Mouse (Mus musculus) Muller cell, postnatal 12 days (primary cell): ENCODE data around the gene Abca1.

Experiments
- DNase-seq: peaks from one replicate; pipeline ENCODE4 v3.0.0-alpha.2; 2015; ENCODE audit errors: inconsistent ontology term

Abca1 gene

DNA sequence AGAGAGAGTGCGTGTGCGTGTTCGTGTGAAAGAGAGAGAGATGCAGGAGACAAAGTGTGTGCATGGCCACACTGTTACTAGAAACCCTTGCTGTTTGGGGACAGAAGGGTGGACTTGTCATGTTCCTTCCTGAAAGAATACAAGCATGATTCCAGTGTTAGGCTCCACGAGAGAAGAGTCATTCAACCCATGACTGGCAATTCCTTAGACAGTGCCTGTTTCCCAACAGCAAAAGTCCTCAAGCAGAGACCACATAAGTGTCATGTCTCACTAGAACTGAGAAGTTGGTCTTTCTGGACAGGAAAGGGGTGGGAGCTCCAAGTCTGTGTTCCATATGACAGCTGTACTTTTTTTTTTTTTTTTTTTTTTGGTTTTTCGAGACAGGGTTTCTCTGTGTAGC, 10.1 kb downstream of the Abca1 start:
- no peak for DNase-seq

DNA sequence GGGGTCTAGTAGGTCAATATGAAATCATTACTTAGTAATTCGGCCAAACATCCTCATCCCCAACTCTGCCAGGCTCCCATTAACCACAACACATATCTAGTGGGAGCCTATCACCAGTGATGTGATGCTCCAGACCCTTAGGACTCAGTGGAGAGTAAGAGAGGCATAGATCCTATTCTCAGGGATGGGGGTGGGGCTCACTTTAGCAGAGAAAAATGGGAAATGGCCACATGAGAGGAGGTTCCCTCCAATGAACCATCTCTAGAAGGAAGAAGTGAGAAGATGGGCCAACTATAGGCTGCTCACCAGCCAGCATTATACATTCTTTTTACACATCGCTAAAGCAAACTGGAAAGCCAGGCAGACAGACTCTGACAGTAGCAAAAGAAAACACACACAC, 10.9 kb downstream of the Abca1 start:
- no peak for DNase-seq

GRCm38 (mm10) chr4:53147454-53147853, 12.2 kb downstream of the Abca1 start:
- peak; percentile 43 for DNase-seq

DNA sequence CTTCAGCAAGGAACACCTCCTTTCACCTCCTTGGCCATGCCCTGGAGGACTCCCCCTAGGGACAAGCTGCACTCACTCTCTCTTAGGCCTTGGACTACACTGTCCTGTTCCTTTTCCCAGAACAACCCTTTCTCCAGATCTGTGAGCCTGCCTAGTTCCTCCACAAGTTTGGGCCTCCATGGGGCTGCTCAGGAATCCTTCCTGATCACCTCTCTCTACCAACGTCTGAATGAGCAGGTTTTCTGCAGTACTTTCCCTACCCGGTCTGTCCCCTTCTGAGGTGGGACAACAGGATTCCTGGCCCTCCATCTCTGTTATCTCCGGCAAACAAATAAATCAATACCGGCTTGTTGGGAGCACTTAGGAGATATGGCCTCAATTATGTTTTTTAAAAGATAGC, 12.6 kb downstream of the Abca1 start:
- DNase-seq: no peak

DNA sequence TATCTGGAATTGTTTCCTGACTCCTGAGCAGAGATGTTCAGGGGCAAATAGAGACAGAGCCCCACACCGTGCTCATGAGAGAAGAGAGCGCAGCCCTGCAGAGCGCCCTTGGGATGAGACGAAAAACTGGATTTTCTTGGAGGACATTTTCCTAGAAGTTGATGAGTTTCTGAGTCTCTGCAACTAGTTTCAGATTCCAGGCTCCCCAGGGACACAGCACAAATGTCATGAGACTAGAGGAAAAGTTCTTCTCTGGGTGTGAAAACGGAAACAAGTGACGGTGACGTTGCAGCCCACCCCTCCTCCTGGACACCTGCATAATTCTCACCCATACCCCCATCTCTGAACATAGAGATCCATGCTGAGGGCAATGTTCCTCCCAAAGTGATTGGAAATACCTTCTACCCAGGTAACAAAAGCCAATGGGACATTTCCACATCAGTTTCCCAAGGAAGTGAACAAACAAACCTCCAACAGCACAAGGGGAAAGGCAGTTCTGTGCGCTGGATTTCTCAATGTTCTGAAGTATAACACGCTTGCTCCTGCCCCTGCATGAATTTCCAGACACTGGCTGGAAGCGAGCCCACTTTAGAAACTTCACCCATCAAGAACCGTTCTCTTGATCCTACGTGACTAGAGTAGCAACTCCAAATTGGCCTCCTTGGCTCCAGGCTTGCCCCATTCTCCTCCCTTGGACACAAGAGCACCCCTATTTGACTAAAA, 13.3 kb downstream of the Abca1 start:
- DNase-seq: no peak

GRCm38 (mm10) chr4:53145434-53146168, 14.1 kb downstream of the Abca1 start:
- no peak for DNase-seq

GRCm38 (mm10) chr4:53144571-53144970, 15.1 kb downstream of the Abca1 start:
- no peak for DNase-seq

- no peak for DNase-seq
These were observed 15.7 kb downstream of the Abca1 start for GRCm38 (mm10) chr4:53144021-53144420.

GRCm38 (mm10) chr4:53140678-53141077, 19.0 kb downstream of the Abca1 start:
- no peak for DNase-seq

- no peak for DNase-seq
These were observed 20.2 kb downstream of the Abca1 start for GRCm38 (mm10) chr4:53139495-53139894.

DNA sequence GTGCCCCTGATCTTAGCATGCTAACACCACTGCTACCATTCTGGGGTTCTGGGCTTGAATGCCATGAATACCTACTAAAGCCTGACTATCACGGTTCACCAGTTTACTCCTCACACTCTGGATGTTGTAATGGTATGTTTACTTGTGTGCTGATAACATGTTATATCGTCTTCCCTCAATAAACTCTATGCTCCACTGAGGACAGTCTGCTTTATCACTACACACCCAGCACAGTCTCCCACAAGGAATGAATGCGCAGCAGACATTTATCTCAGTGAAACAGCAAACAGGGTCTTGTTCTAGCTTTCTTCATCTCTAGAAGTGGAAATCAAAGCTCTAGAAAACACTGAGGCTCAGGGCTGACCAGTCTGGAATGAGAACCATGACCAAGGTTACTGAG, 20.7 kb downstream of the Abca1 start:
- no peak for DNase-seq

DNA sequence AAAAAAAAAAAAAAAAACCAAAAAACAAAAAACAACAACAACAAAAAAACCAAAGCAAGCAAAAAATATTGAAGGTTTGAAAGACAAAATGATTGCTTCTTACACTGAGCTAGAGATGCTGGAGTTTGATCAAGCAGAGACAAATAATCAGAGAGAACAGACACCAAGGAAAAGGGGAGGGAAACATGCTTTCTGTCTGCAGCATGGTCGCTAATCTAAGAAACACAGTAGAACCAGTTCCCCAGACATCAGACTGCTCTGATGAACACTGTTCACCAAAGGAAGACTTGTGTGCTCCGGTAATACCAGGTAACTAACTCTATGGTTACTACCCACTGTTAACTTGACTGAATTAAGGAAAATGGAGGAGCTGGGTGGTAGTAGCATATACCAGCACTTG, 22.6 kb downstream of the Abca1 start:
- DNase-seq: no peak

DNA sequence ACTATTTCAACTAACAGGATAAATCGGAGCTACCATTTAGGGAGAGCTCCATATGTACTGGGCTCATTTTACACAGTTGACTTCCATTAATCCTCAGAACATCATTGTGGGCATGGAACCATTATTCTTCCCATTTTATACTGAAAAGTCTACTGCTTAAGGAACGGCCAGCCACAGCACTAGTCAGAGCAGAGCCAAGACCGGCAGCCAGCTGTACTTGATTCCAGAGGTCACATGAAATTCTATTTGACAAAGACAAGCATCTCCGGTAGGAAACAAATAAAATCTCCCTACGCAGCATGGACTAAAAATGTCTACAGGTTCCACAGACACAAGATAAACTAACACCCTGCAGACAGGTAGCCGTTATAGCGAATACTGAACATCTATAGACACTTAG, 24.9 kb downstream of the Abca1 start:
- no peak for DNase-seq

GRCm38 (mm10) chr4:53133995-53134394, 25.7 kb downstream of the Abca1 start:
- no peak for DNase-seq

DNA sequence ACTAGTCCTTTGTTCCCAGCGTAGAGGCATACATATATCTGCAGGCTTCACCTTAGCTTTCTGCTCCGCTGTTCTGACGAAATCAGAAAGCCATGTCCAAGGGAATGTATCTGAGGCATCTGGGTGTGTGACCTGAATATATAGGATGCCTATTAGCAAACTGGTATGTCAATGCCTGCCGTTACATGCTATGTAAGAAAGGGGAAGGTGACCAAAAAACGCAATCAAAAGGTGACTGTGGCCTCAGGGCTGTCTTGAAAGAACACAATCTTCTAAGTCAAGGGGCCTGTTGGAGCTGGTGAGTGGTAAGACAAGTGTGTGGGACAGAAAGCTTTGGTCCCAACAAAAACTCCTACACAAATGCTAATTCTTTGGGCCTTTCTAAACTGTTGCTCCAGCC, 28.2 kb downstream of the Abca1 start:
- no peak for DNase-seq

- no peak for DNase-seq
These were observed 28.8 kb downstream of the Abca1 start for GRCm38 (mm10) chr4:53130622-53131517.

- no peak for DNase-seq
These were observed 29.9 kb downstream of the Abca1 start for GRCm38 (mm10) chr4:53129716-53130301.

DNA sequence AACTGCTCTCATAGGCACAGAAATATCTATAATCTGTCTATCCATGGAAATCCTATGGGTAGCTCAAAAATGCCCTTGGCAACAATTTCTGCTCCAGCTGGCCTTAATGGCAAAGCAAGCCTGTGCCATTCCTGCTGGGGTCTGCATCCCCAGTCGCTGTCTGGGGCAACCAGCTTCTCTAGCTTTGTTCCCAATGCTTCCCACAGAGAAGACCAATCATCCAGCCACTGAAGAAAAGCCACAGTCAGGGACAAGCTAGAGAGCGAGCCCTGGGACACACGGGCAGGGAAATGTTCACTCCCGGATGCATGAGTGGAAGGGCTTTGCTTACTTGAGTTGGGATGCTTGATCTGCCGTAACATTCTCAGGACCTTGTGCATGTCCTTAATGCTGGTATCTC, 32.4 kb downstream of the Abca1 start:
- DNase-seq: no peak

GRCm38 (mm10) chr4:53126794-53127193, 32.9 kb downstream of the Abca1 start:
- DNase-seq: no peak

GRCm38 (mm10) chr4:53124837-53125490, 34.7 kb downstream of the Abca1 start:
- no peak for DNase-seq

- DNase-seq: no peak
These were observed 37.4 kb downstream of the Abca1 start for GRCm38 (mm10) chr4:53122310-53122709.
